Mouse (Mus musculus) thymus, adult 2 months (tissue): ENCODE data around the gene Rapgef3. TPM values are rescaled to one million over a fixed set of nuclear protein-coding genes. Genes with fewer than 3 reads are reported as not detected.

Experiments used
- DNase-seq: peaks from one replicate; pipeline ENCODE4 v3.0.0; 2021
- H3K27ac ChIP-seq: fragments of 200-500 bp; 2 replicates; pipeline ENCODE4 v1.5.1; 2012; ENCODE audit warnings: low read length, control low read depth; ENCODE audit not compliant: control insufficient read depth, insufficient read depth
- H3K27me3 ChIP-seq: fragments of 200-500 bp; 2 replicates; pipeline ENCODE4 v1.6.1; 2012; ENCODE audit warnings: mild to moderate bottlenecking, low read length, moderate library complexity, mixed read lengths; ENCODE audit not compliant: control insufficient read depth, insufficient read depth
- H3K36me3 ChIP-seq: fragments of 200-500 bp; 2 replicates; pipeline ENCODE4 v1.6.1; 2012; ENCODE audit warnings: mild to moderate bottlenecking, low read length, moderate library complexity; ENCODE audit not compliant: control insufficient read depth, insufficient read depth
- H3K4me1 ChIP-seq: fragments of 200-500 bp; replicated peaks from 2 replicates; pipeline ENCODE4 v1.6.1; 2012; ENCODE audit warnings: low read length; ENCODE audit not compliant: control insufficient read depth, insufficient read depth
- H3K4me3 ChIP-seq: fragments of 200-500 bp; 2 replicates; pipeline ENCODE4 v1.5.1; 2012; ENCODE audit warnings: mild to moderate bottlenecking, low read length, control low read depth, moderate library complexity; ENCODE audit not compliant: control insufficient read depth, insufficient read depth
- CTCF ChIP-seq: fragments of 200-500 bp; IDR thresholded peaks from 2 replicates; pipeline ENCODE4 v1.5.1; 2012; ENCODE audit warnings: mild to moderate bottlenecking, control low read depth, low read length, moderate library complexity, borderline replicate concordance; ENCODE audit not compliant: control insufficient read depth, poor library complexity, insufficient read depth; ENCODE audit errors: extremely low read depth
- POLR2A ChIP-seq: fragments of 200-500 bp; IDR thresholded peaks from 2 replicates; pipeline ENCODE4 v1.6.1; 2012; ENCODE audit warnings: mild to moderate bottlenecking, low read length, control low read depth, moderate library complexity; ENCODE audit not compliant: control insufficient read depth, poor library complexity, insufficient read depth; ENCODE audit errors: extremely low read depth
- WGBS: fragments of 180-500 bp; shearing (Covaris S2); methylation state at CpG from one replicate; pipeline ENCODE4 v1.1.7; 2018; 5-methylcytosine and 5-hydroxymethylcytosine counted together
- polyA plus RNA-seq: library from polyadenylated mRNA; depleted of rRNA; stranded (reverse); fragments of >200 nt; gene quantifications from 2 replicates; pipeline ENCODE4 v1.2.3, GENCODE M21; 2012

Rapgef3 gene
- polyA plus RNA-seq, 1 experiment, result 276 TPM

GRCm38 (mm10) chr15:97776919-97777318 is 9.1 kb upstream of the Rapgef3 start:
- no peaks in the 10 kb centered on the region for H3K27me3 ChIP-seq
- peaks cover 23% of the 10 kb centered on the region for H3K4me1 ChIP-seq
- no peak overlapping the region for H3K27ac ChIP-seq
- TF ChIP-seq CTCF, result no peak
- no peak for TF ChIP-seq POLR2A
- WGBS, result 92% methylated on average over 6 of the region's 6 CpGs
- H3K36me3 ChIP-seq, result no peaks in the 10 kb centered on the region
- no peak overlapping the region for H3K4me3 ChIP-seq
- DNase-seq, result no peak

GRCm38 (mm10) chr15:97776514-97776913 is 8.7 kb upstream of the Rapgef3 start:
- H3K36me3 ChIP-seq, result no peaks in the 10 kb centered on the region
- TF ChIP-seq POLR2A (no peak), CTCF (peak; percentile 72; the same call in 1 of the 2 replicates)
- WGBS, result 13% methylated on average over 8 of the region's 8 CpGs
- peak; percentile 85 for DNase-seq
- peaks cover 23% of the 10 kb centered on the region for H3K4me1 ChIP-seq
- no peak overlapping the region for H3K4me3 ChIP-seq
- H3K27me3 ChIP-seq, result no peaks in the 10 kb centered on the region
- no peak overlapping the region for H3K27ac ChIP-seq

- WGBS, result 70% methylated on average over 5 of the region's 5 CpGs
- H3K4me1 ChIP-seq, result peaks cover 16% of the 10 kb centered on the region
- no peaks in the 10 kb centered on the region for H3K27me3 ChIP-seq
- DNase-seq, result no peak
- H3K4me3 ChIP-seq, result no peak overlapping the region
- H3K27ac ChIP-seq, result no peak overlapping the region
- no peaks in the 10 kb centered on the region for H3K36me3 ChIP-seq
- TF ChIP-seq CTCF (no peak), POLR2A (no peak)
Measured at GRCm38 (mm10) chr15:97773961-97774370, 6.2 kb upstream of the Rapgef3 start.

- H3K4me3 ChIP-seq, result no peak overlapping the region
- no peak overlapping the region for H3K27ac ChIP-seq
- H3K36me3 ChIP-seq, result no peaks in the 10 kb centered on the region
- H3K27me3 ChIP-seq, result no peaks in the 10 kb centered on the region
- TF ChIP-seq POLR2A, result no peak
- no peak for TF ChIP-seq CTCF
- WGBS, result 85% methylated on average over 5 of the region's 5 CpGs
- no peak for DNase-seq
- H3K4me1 ChIP-seq, result peaks cover 24% of the 10 kb centered on the region
Measured at GRCm38 (mm10) chr15:97773108-97773507, 5.3 kb upstream of the Rapgef3 start.

GRCm38 (mm10) chr15:97770280-97770679 is 2.5 kb upstream of the Rapgef3 start:
- peaks cover 44% of the 10 kb centered on the region for H3K4me1 ChIP-seq
- H3K27me3 ChIP-seq, result no peaks in the 10 kb centered on the region
- no peak overlapping the region for H3K27ac ChIP-seq
- WGBS, result 92% methylated on average over 8 of the region's 8 CpGs
- TF ChIP-seq CTCF, result no peak
- no peak for TF ChIP-seq POLR2A
- H3K4me3 ChIP-seq, result no peak overlapping the region
- H3K36me3 ChIP-seq, result no peaks in the 10 kb centered on the region
- DNase-seq, result no peak

- H3K4me3 ChIP-seq, result peak overlapping the region; percentile 71
- H3K27me3 ChIP-seq, result no peaks in the 10 kb centered on the region
- 8% methylated on average over 18 of the region's 18 CpGs for WGBS
- TF ChIP-seq CTCF (no peak), POLR2A (no peak)
- DNase-seq, result no peak
- peaks cover 58% of the 10 kb centered on the region for H3K4me1 ChIP-seq
- H3K36me3 ChIP-seq, result no peaks in the 10 kb centered on the region
- peak overlapping the region; percentile 61; the same call in 1 of the 2 replicates for H3K27ac ChIP-seq
Measured at GRCm38 (mm10) chr15:97768192-97768591, 420 bp upstream of the Rapgef3 start.
